Mouse (Mus musculus) hindbrain, embryonic 10.5 days (tissue): ENCODE data around the gene Zkscan5. TPM values are rescaled to one million over a fixed set of nuclear protein-coding genes. Genes with fewer than 3 reads are reported as not detected.
"Not testable (repeated sequence)": the region's sequence is repeated elsewhere in the genome, so short reads cannot be mapped to it uniquely, and the experiment has no call there.

ENCODE experiments used
- DNase-seq: peaks from one replicate; pipeline ENCODE4 v3.0.0-alpha.2; 2017; ENCODE audit warnings: low spot score
- H3K27ac ChIP-seq: fragments of 300-500 bp; sonication (generic); 2 replicates; pipeline ENCODE4 v1.5.1; 2016; ENCODE audit warnings: mild to moderate bottlenecking, moderate library complexity
- H3K27me3 ChIP-seq: fragments of 300-500 bp; sonication (generic); 2 replicates; pipeline ENCODE4 v1.6.1; 2016; ENCODE audit warnings: mild to moderate bottlenecking; ENCODE audit not compliant: poor library complexity, insufficient read depth, severe bottlenecking
- H3K36me3 ChIP-seq: fragments of 300-500 bp; sonication (generic); 2 replicates; pipeline ENCODE4 v1.6.1; 2016; ENCODE audit warnings: mild to moderate bottlenecking, moderate library complexity
- H3K4me1 ChIP-seq: fragments of 300-500 bp; sonication (generic); replicated peaks from 2 replicates; pipeline ENCODE4 v1.6.1; 2016; ENCODE audit warnings: mild to moderate bottlenecking
- H3K4me3 ChIP-seq: fragments of 300-500 bp; sonication (generic); 2 replicates; pipeline ENCODE4 v1.5.1; 2016; ENCODE audit warnings: mild to moderate bottlenecking, moderate library complexity
- H3K9me3 ChIP-seq: fragments of 300-500 bp; sonication (generic); 2 replicates; pipeline ENCODE4 v1.6.1; 2016; ENCODE audit warnings: mild to moderate bottlenecking, moderate library complexity
- WGBS: fragments of 180-500 bp; shearing (Covaris S2); methylation state at CpG from one replicate; pipeline ENCODE4 v1.1.7; 2016; 5-methylcytosine and 5-hydroxymethylcytosine counted together
- polyA plus RNA-seq: library from polyadenylated mRNA; unstranded; fragments of >200 nt; fragmentation: Nextera tagmentation; extraction: Ambion mirVana; gene quantifications from 2 replicates; pipeline ENCODE4 v1.2.1, GENCODE M21; 2016

The Zkscan5 gene
- polyA plus RNA-seq, 1 experiment from 2014 or later, result 15.2 TPM

- WGBS, result 79% methylated on average over 7 of the region's 7 CpGs
- H3K9me3 ChIP-seq, result no peaks in the 10 kb centered on the region
- H3K36me3 ChIP-seq, result peaks cover 10% of the 10 kb centered on the region
- no peak overlapping the region for H3K27ac ChIP-seq
- no peaks in the 10 kb centered on the region for H3K27me3 ChIP-seq
- H3K4me3 ChIP-seq, result peak overlapping the region; percentile 87; the same call in 1 of the 2 replicates
- no peak for DNase-seq
- peaks cover 25% of the 10 kb centered on the region for H3K4me1 ChIP-seq
Measured at GRCm38 (mm10) chr5:145200387-145200786, 4.0 kb upstream of the Zkscan5 start.

GRCm38 (mm10) chr5:145201321-145201991, 2.9 kb upstream of the Zkscan5 start, which contains the start of gene Zkscan14:
Gene Zkscan14, minus strand, starts transcription at chr5:145201868.
- 2% methylated on average over 37 of the region's 37 CpGs for WGBS
- peak within 1 kb of the TSS; percentile 87 for H3K4me3 ChIP-seq
- no peaks in the 10 kb centered on the region for H3K27me3 ChIP-seq
- peak; percentile 79 for DNase-seq
- H3K27ac ChIP-seq, result peak within 1 kb of the TSS; percentile 82
- peaks cover under 1% of the 10 kb centered on the region; the same call in 1 of the 2 replicates for H3K36me3 ChIP-seq
- peaks cover 30% of the 10 kb centered on the region for H3K4me1 ChIP-seq
- H3K9me3 ChIP-seq, result no peaks in the 10 kb centered on the region

- DNase-seq, result no peak
- Histone ChIP-seq H3K27ac (no peak overlapping the region), H3K4me3 (no peak overlapping the region), H3K36me3 (peaks cover 11% of the 10 kb centered on the region), H3K27me3 (no peaks in the 10 kb centered on the region), H3K4me1 (peaks cover 30% of the 10 kb centered on the region), H3K9me3 (no peaks in the 10 kb centered on the region)
- WGBS, result 53% methylated on average over 3 of the region's 3 CpGs
Measured at GRCm38 (mm10) chr5:145202446-145202845, 1.9 kb upstream of the Zkscan5 start.

GRCm38 (mm10) chr5:145205041-145205440, 679 bp downstream of the Zkscan5 start:
- Histone ChIP-seq H3K36me3 (peaks cover 34% of the 10 kb centered on the region), H3K4me1 (peaks cover 30% of the 10 kb centered on the region), H3K27me3 (no peaks in the 10 kb centered on the region), H3K4me3 (peak overlapping the region; percentile 71), H3K27ac (no peak overlapping the region; the same call in 1 of the 2 replicates), H3K9me3 (no peaks in the 10 kb centered on the region)
- 23% methylated on average over 9 of the region's 9 CpGs for WGBS
- no peak for DNase-seq

- Histone ChIP-seq H3K27me3 (no peaks in the 10 kb centered on the region), H3K4me1 (peaks cover 16% of the 10 kb centered on the region), H3K27ac (no peak overlapping the region), H3K36me3 (peaks cover 56% of the 10 kb centered on the region), H3K4me3 (no peak overlapping the region), H3K9me3 (no peaks in the 10 kb centered on the region)
- no peak for DNase-seq
- 95% methylated on average over 6 of the region's 6 CpGs for WGBS
Measured at GRCm38 (mm10) chr5:145207385-145207784, 3.0 kb downstream of the Zkscan5 start.

GRCm38 (mm10) chr5:145207954-145208353, 3.6 kb downstream of the Zkscan5 start:
- DNase-seq, result no peak
- H3K36me3 ChIP-seq, result peaks cover 62% of the 10 kb centered on the region
- H3K27ac ChIP-seq, result no peak overlapping the region
- H3K4me3 ChIP-seq, result no peak overlapping the region
- H3K27me3 ChIP-seq, result no peaks in the 10 kb centered on the region
- 85% methylated on average over 6 of the region's 6 CpGs for WGBS
- peaks cover 14% of the 10 kb centered on the region for H3K4me1 ChIP-seq
- H3K9me3 ChIP-seq, result no peaks in the 10 kb centered on the region

- not testable (repeated sequence) for H3K27ac ChIP-seq, H3K9me3 ChIP-seq, DNase-seq, H3K4me3 ChIP-seq, H3K27me3 ChIP-seq, H3K4me1 ChIP-seq
- WGBS, result 46% methylated on average over 11 of the region's 11 CpGs
- H3K36me3 ChIP-seq, result peaks cover 66% of the 10 kb centered on the region
Measured at GRCm38 (mm10) chr5:145208391-145208790, 4.0 kb downstream of the Zkscan5 start.

GRCm38 (mm10) chr5:145211340-145211739, 7.0 kb downstream of the Zkscan5 start:
- Histone ChIP-seq H3K36me3 (peaks cover 93% of the 10 kb centered on the region), H3K27ac (no peak overlapping the region), H3K9me3 (no peaks in the 10 kb centered on the region), H3K4me1 (no peaks in the 10 kb centered on the region), H3K27me3 (no peaks in the 10 kb centered on the region), H3K4me3 (no peak overlapping the region)
- 94% methylated on average over 4 of the region's 4 CpGs for WGBS
- no peak for DNase-seq

- no peak overlapping the region for H3K27ac ChIP-seq
- no peak overlapping the region for H3K4me3 ChIP-seq
- WGBS, result 94% methylated on average over 4 of the region's 4 CpGs
- H3K9me3 ChIP-seq, result no peaks in the 10 kb centered on the region
- DNase-seq, result no peak
- peaks cover 87% of the 10 kb centered on the region for H3K36me3 ChIP-seq
- no peaks in the 10 kb centered on the region for H3K27me3 ChIP-seq
- H3K4me1 ChIP-seq, result no peaks in the 10 kb centered on the region
Measured at GRCm38 (mm10) chr5:145212216-145212615, 7.9 kb downstream of the Zkscan5 start.

- Histone ChIP-seq H3K4me1 (no peaks in the 10 kb centered on the region), H3K27me3 (no peaks in the 10 kb centered on the region), H3K36me3 (peaks cover 84% of the 10 kb centered on the region), H3K27ac (no peak overlapping the region), H3K9me3 (no peaks in the 10 kb centered on the region), H3K4me3 (no peak overlapping the region)
- no peak for DNase-seq
- 95% methylated on average over 3 of the region's 3 CpGs for WGBS
Measured at GRCm38 (mm10) chr5:145213505-145213904, 9.1 kb downstream of the Zkscan5 start.

- Histone ChIP-seq H3K27me3 (no peaks in the 10 kb centered on the region), H3K4me3 (no peak overlapping the region), H3K27ac (no peak overlapping the region), H3K4me1 (no peaks in the 10 kb centered on the region), H3K36me3 (peaks cover 86% of the 10 kb centered on the region), H3K9me3 (no peaks in the 10 kb centered on the region)
- DNase-seq, result no peak
- WGBS, result 72% methylated on average over 4 of the region's 4 CpGs
Measured at GRCm38 (mm10) chr5:145214679-145215078, 10.3 kb downstream of the Zkscan5 start.

- Histone ChIP-seq H3K36me3 (peaks cover 87% of the 10 kb centered on the region), H3K27ac (no peak overlapping the region), H3K4me3 (no peak overlapping the region), H3K9me3 (no peaks in the 10 kb centered on the region), H3K27me3 (no peaks in the 10 kb centered on the region), H3K4me1 (no peaks in the 10 kb centered on the region)
- WGBS, result 84% methylated on average over 6 of the region's 6 CpGs
- no peak for DNase-seq
Measured at GRCm38 (mm10) chr5:145217746-145218145, 13.4 kb downstream of the Zkscan5 start.

- H3K27ac ChIP-seq, result no peak overlapping the region
- WGBS, result 96% methylated on average over 21 of the region's 21 CpGs
- DNase-seq, result no peak
- no peaks in the 10 kb centered on the region for H3K27me3 ChIP-seq
- H3K9me3 ChIP-seq, result no peaks in the 10 kb centered on the region
- H3K4me3 ChIP-seq, result no peak overlapping the region
- H3K4me1 ChIP-seq, result no peaks in the 10 kb centered on the region
- H3K36me3 ChIP-seq, result peaks cover 87% of the 10 kb centered on the region
Measured at GRCm38 (mm10) chr5:145218206-145218605, 13.8 kb downstream of the Zkscan5 start.
